Mouse (Mus musculus) ES-CJ7 (cell line): ENCODE measurements around the gene Taf11.

Source experiments
- DNase-seq: peaks from one replicate; pipeline ENCODE4 v3.0.0; 2011; ENCODE audit warnings: low read depth, low spot score

The Taf11 gene

GRCm38 (mm10) chr17:27922174-27922712, 12.6 kb upstream of the Taf11 start:
- DNase-seq, result no peak

GRCm38 (mm10) chr17:27920676-27921075, 11.0 kb upstream of the Taf11 start:
- DNase-seq, result no peak

- DNase-seq, result no peak
Observed at GRCm38 (mm10) chr17:27916366-27916765, 6.7 kb upstream of the Taf11 start.

GRCm38 (mm10) chr17:27914742-27915141, 5.1 kb upstream of the Taf11 start:
- DNase-seq, result no peak

- no peak for DNase-seq
Observed at GRCm38 (mm10) chr17:27911371-27911770, 1.7 kb upstream of the Taf11 start.

GRCm38 (mm10) chr17:27908888-27909621, 589 bp downstream of the Taf11 start, which contains the start of gene Anks1:
Gene Anks1 (plus strand): TSS chr17:27909306.
- peak; percentile 88 for DNase-seq

GRCm38 (mm10) chr17:27908206-27908887, 1.3 kb downstream of the Taf11 start:
- no peak for DNase-seq

GRCm38 (mm10) chr17:27907512-27908205, 2.0 kb downstream of the Taf11 start:
- peak; percentile 95 for DNase-seq

- no peak for DNase-seq
Observed at GRCm38 (mm10) chr17:27886499-27887210, 23.0 kb downstream of the Taf11 start.

GRCm38 (mm10) chr17:27883994-27884393, 25.6 kb downstream of the Taf11 start:
- DNase-seq, result no peak

- no peak for DNase-seq
Observed at GRCm38 (mm10) chr17:27883129-27883528, 26.5 kb downstream of the Taf11 start.

GRCm38 (mm10) chr17:27881518-27881917, 28.1 kb downstream of the Taf11 start:
- DNase-seq, result peak; percentile 47

- DNase-seq, result no peak
Observed at GRCm38 (mm10) chr17:27874510-27874909, 35.1 kb downstream of the Taf11 start.

GRCm38 (mm10) chr17:27873583-27873982, 36.1 kb downstream of the Taf11 start:
- no peak for DNase-seq

GRCm38 (mm10) chr17:27871851-27872250, 37.8 kb downstream of the Taf11 start:
- no peak for DNase-seq

- DNase-seq, result no peak
Observed at GRCm38 (mm10) chr17:27866737-27867136, 42.9 kb downstream of the Taf11 start.

GRCm38 (mm10) chr17:27865461-27865860, 44.2 kb downstream of the Taf11 start:
- DNase-seq, result no peak

- DNase-seq, result no peak
Observed at GRCm38 (mm10) chr17:27859131-27859530, 50.5 kb downstream of the Taf11 start.

- DNase-seq, result no peak
Observed at GRCm38 (mm10) chr17:27857649-27858475, 51.8 kb downstream of the Taf11 start.

GRCm38 (mm10) chr17:27856798-27857648, 52.6 kb downstream of the Taf11 start:
- DNase-seq, result peak; percentile 29
